Mouse (Mus musculus): ENCODE results near the gene Mmadhc.

- TF ChIP-seq CTCF (IDR thresholded peaks at IDR 0.05; ENCODE audit: low read depth) (no peak), EP300 (IDR thresholded peaks at IDR 0.05; ENCODE audit: low read depth) (no peak)
These were observed 41.6 kb downstream of the Mmadhc start for GRCm38 (mm10) chr2:50254955-50255354.

Measured in heart, postnatal 0 days (tissue).